Comparison of ENCODE assay signal across 22 mouse cellular contexts in the genomic region with DNA sequence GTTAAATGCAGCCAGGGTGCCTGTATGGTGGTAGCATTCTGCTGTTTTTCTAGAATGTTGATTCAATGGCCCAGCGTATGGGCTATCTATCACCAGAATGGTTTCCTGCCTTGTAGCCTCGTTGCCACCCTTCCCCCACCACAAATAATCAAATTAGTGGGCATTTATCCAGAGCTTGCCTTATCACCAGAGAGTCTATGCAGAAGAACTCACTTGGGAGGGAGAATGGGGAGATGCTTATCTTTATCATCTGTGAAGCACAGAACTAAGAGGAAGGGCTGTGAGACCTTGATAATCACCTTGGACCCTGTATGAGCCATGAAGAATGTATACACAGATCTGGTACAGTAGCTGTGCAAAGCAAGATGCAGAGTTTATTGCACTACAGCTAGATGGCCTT.
DNase-seq lines count a peak whose midpoint lies in the region; ATAC-seq and TF ChIP-seq lines count a peak whose summit lies in the region.
"Had no signal": no experiment of that assay in that cellular context is flagged by ENCODE, and none has a peak within 500 bp of the region (broad histone marks: within the 10 kb centered on the region; RNA-seq: fewer than 3 reads in every experiment).

No protein-coding gene starts in this region.

- peaks cover 19% of the 10 kb centered on the region; the same call in 1 of the 2 replicates for H3K36me3 ChIP-seq in heart, adult 2 months (ENCODE audit: control insufficient read depth, insufficient read depth, low read length)
- H3K36me3 ChIP-seq in heart, embryonic 15.5 days: no peaks in the 10 kb centered on the region
- H3K36me3 ChIP-seq: kidney, embryonic 15.5 days; limb, embryonic 12.5 days; midbrain, embryonic 15.5 days; neural tube, embryonic 12.5 days had no signal

- no peaks in the 10 kb centered on the region for H3K9me3 ChIP-seq in heart, embryonic 15.5 days (replicated peaks)
- H3K9me3 ChIP-seq: kidney, embryonic 15.5 days; limb, embryonic 12.5 days; midbrain, embryonic 15.5 days; neural tube, embryonic 12.5 days had no signal

- H3K79me2 ChIP-seq in heart, adult 2 months (replicated peaks; ENCODE audit: control insufficient read depth, insufficient read depth, low read length): no peaks in the 10 kb centered on the region

- no peak for TF ChIP-seq EP300 in heart, adult 2 months (IDR thresholded peaks at IDR 0.05; ENCODE audit: insufficient read depth, low read depth, low read length)

- no peaks in the 10 kb centered on the region for H3K27me3 ChIP-seq in heart, adult 2 months (ENCODE audit: control insufficient read depth, insufficient read depth, low read length)
- H3K27me3 ChIP-seq in heart, embryonic 15.5 days: no peaks in the 10 kb centered on the region
- H3K27me3 ChIP-seq: kidney, embryonic 15.5 days; limb, embryonic 12.5 days; midbrain, embryonic 15.5 days; neural tube, embryonic 12.5 days; Patski had no signal

- ATAC-seq in heart, embryonic 15.5 days (replicated peaks; ENCODE audit: insufficient number of reproducible peaks, insufficient read depth, low FRiP score, low read depth): no peak
- peak; percentile 83 for ATAC-seq in common myeloid progenitor, adult 5-6 weeks (replicated peaks; ENCODE audit: low read depth, poor library complexity, severe bottlenecking)
- peak; percentile 73 for ATAC-seq in megakaryocyte progenitor cell, adult 5-6 weeks (replicated peaks; ENCODE audit: poor library complexity)
- ATAC-seq: CD4-positive, CD25-positive, alpha-beta regulatory T cell, adult 4 months; forebrain, postnatal 0 days; intestine, postnatal 0 days; midbrain, embryonic 15.5 days; Patski had no signal

- WGBS in heart, adult 2 months: 40% methylated on average over 2 of the region's 2 CpGs
- 54% methylated on average over 2 of the region's 2 CpGs for WGBS in heart, embryonic 15.5 days

- intact Hi-C loops in heart, adult 2 months (cut with DNase I): loop anchor here (2.0 kb wide), 1 partner anchor 20 kb away; no protein-coding TSS in a partner anchor

- H3K9ac ChIP-seq in heart, adult 2 months (ENCODE audit: low read depth, low read length): no peak overlapping the region
- no peak overlapping the region for H3K9ac ChIP-seq in heart, embryonic 15.5 days
- H3K9ac ChIP-seq: forebrain, postnatal 0 days; kidney, embryonic 15.5 days; limb, embryonic 12.5 days; midbrain, embryonic 15.5 days; neural tube, embryonic 12.5 days had no signal

- H3K4me1 ChIP-seq in heart, adult 2 months (ENCODE audit: control insufficient read depth, insufficient read depth, low read length): peaks cover 11% of the 10 kb centered on the region
- peaks cover 40% of the 10 kb centered on the region for H3K4me1 ChIP-seq in heart, embryonic 15.5 days (replicated peaks)
- H3K4me1 ChIP-seq: midbrain, embryonic 15.5 days had no signal

- H3K27ac ChIP-seq in heart, adult 2 months: peak overlapping the region; percentile 76
- peak overlapping the region; percentile 79 for H3K27ac ChIP-seq in heart, embryonic 15.5 days
- H3K27ac ChIP-seq: kidney, embryonic 15.5 days; limb, embryonic 12.5 days; midbrain, embryonic 15.5 days; neural tube, embryonic 12.5 days had no signal

- no peak for TF ChIP-seq POLR2A in heart, adult 2 months (IDR thresholded peaks at IDR 0.05; ENCODE audit: insufficient read depth, low read depth, low read length)

- DNase-seq in heart, adult 2 months: no peak
- DNase-seq in heart, adult 8-10 months (ENCODE audit: low spot score): no peak
- DNase-seq in heart, adult 9 months (ENCODE audit: low spot score in 2 of 2): no peak
- DNase-seq in urinary bladder, adult 18-20 months (ENCODE audit: low spot score in 2 of 2): no peak
- DNase-seq: adrenal gland, postnatal 36 days; cerebellum, adult 9-10 months; forebrain, postnatal 0 days; gastrocnemius, postnatal 36 days; lung, adult 18-20 months; lung, postnatal 14 days; right cerebral cortex, postnatal 25 days; spleen, adult 18-20 months had no signal

- H3K4me2 ChIP-seq in heart, embryonic 15.5 days: no peak overlapping the region
- H3K4me2 ChIP-seq: kidney, embryonic 15.5 days; limb, embryonic 12.5 days; midbrain, embryonic 15.5 days; neural tube, embryonic 12.5 days had no signal

- no peak for TF ChIP-seq CTCF in heart, adult 2 months (IDR thresholded peaks at IDR 0.05)

- no peak overlapping the region for H3K4me3 ChIP-seq in heart, adult 2 months
- H3K4me3 ChIP-seq in heart, embryonic 15.5 days: no peak overlapping the region
- H3K4me3 ChIP-seq: kidney, embryonic 15.5 days; limb, embryonic 12.5 days; midbrain, embryonic 15.5 days; neural tube, embryonic 12.5 days had no signal
